ENCODE assay signal across 18 mouse cellular contexts in the genomic region with DNA sequence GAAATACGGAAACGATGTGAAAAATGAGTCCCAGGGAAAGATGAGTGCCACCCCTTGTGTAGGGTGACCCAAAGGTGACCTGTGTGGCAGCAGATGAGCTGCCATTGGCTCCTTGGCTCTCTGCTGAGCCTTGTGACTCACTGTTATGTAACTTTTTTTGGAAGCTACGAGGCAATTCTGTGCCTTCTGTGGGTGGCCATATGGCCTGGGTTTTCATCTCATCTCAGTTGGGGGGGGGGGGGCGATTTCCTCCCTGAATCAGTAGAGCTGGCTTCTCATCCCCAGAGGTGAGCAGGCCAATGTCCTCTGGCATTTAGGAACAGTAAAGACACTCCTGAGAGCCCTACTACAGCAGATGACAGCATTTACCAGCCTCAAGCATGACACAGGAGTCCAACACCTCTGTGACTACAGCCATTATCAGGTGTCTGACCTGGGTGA. TPM values are rescaled to one million over a fixed set of nuclear protein-coding genes. Genes with fewer than 3 reads are reported as not detected.
DNase-seq lines count a peak whose midpoint lies in the region; ATAC-seq and TF ChIP-seq lines count a peak whose summit lies in the region.
"Had no signal": no experiment of that assay in that cellular context is flagged by ENCODE, and none has a peak within 500 bp of the region (broad histone marks: within the 10 kb centered on the region; RNA-seq: fewer than 3 reads in every experiment).

No protein-coding gene starts in this region.

- TF ChIP-seq CTCF in cortical plate, adult 2 months (IDR thresholded peaks at IDR 0.05; ENCODE audit: extremely low read depth, insufficient read depth, low read length): no peak

- TF ChIP-seq POLR2A in cortical plate, adult 2 months (IDR thresholded peaks at IDR 0.05; ENCODE audit: extremely low read depth, insufficient read depth, low read length): no peak

- H3K27ac ChIP-seq in cortical plate, adult 2 months (ENCODE audit: insufficient read depth, low read length): peak overlapping the region; percentile 27
- H3K27ac ChIP-seq: embryonic facial prominence, embryonic 13.5 days; forebrain, embryonic 10.5 days; hindbrain, embryonic 13.5 days; intestine, embryonic 15.5 days; limb, embryonic 10.5 days; liver, embryonic 12.5 days; lung, embryonic 15.5 days had no signal

- H3K4me1 ChIP-seq in cortical plate, adult 2 months (ENCODE audit: control insufficient read depth, insufficient read depth, low read length): peaks cover 10% of the 10 kb centered on the region
- H3K4me1 ChIP-seq: intestine, embryonic 15.5 days; lung, embryonic 15.5 days had no signal

- DNase-seq in layer of hippocampus, adult 8-10 months (ENCODE audit: low spot score in 2 of 2): peak; percentile 57 to 68
- DNase-seq in layer of hippocampus, adult 9-10 months (ENCODE audit: low spot score): no peak
- DNase-seq in 416B (ENCODE audit: low read depth): peak; percentile 53
- peak; percentile 84 to 88 for DNase-seq in cerebellum, adult 18-20 months
- no peak for DNase-seq in lung, postnatal 36 days
- DNase-seq in urinary bladder, adult 2 months (ENCODE audit: low spot score): no peak
- DNase-seq: adrenal gland, postnatal 14 days; heart, adult 18-20 months; right cerebral cortex, postnatal 25 days had no signal

- H3K4me3 ChIP-seq in cortical plate, adult 2 months (ENCODE audit: insufficient read depth, low read length): no peak overlapping the region
- H3K4me3 ChIP-seq: embryonic facial prominence, embryonic 13.5 days; forebrain, embryonic 10.5 days; hindbrain, embryonic 13.5 days; intestine, embryonic 15.5 days; limb, embryonic 10.5 days; liver, embryonic 12.5 days; lung, embryonic 15.5 days had no signal

- ATAC-seq in monocyte, adult 5-6 weeks (replicated peaks; ENCODE audit: insufficient number of reproducible peaks, low FRiP score, low TSS enrichment, poor library complexity, severe bottlenecking): no peak
- ATAC-seq: intestine, embryonic 15.5 days; liver, embryonic 12.5 days had no signal

RNA-seq across cellular contexts. Expression of a gene that starts 19.2 kb away (rescaled TPM):
- 100 to 1,000 TPM in 2 of 4 experiments, 10 to 100 TPM in 2; 77.4 to 104 (median 91.8) TPM for total RNA-seq in layer of hippocampus, adult 8-10 months (2022)
- 39.7 and 42.1 TPM in 2 replicates for polyA plus RNA-seq in cortical plate, adult 2 months (2012; rRNA removed)
- polyA plus RNA-seq in urinary bladder, adult 2 months (2012; rRNA removed): 3.6 and 4.7 TPM in 2 replicates
- total RNA-seq in monocyte, adult 5-6 weeks (2017): 19.6 to 26.1 TPM (median 20.8 TPM) in 3 replicates

Comparison
In these comparisons a context has a peak if more than half of its experiments do, and no peak if none do; other contexts are left out.
1. DNase-seq: peak in layer of hippocampus, adult 8-10 months (2 of 2), 416B (single experiment) and cerebellum, adult 18-20 months (2 of 2); none in layer of hippocampus, adult 9-10 months (single experiment), lung, postnatal 36 days (single experiment) and urinary bladder, adult 2 months (single experiment).